8 mouse cellular contexts compared by ENCODE assay signal in the genomic region with DNA sequence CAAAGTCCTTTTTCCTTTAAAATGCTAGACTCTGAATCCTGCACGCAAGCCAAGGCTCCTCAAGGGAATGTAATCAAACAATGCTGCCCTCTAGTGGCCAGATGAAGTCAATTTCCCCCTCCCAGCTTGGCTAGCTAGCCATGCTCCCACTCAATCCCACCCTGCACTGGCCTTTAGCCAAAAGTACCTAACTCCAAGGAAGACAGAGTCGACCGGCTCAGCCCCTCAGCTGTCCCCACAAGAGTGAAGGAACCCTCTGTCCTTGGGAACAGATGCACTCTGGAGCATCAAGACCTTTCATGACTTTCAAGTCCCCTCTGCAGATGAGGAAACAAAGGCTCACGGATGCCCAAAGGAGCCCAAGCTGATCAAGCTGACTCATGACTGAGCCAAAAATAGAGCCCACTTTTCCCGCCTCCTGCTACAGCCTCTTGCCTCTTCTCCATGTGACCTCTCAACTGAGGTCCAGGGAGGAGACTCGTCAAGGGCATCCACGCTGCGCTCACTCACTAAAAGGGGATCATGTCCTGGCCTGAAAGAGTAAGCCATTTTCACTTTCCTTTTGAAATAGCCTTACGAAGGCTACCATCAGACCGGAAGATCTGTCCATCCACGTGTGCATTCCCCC. TPM values are rescaled to one million over a fixed set of nuclear protein-coding genes. Genes with fewer than 3 reads are reported as not detected.
A peak's percentile ranks its signal among the peaks of the same experiment; 100 is the strongest.
DNase-seq lines count a peak whose midpoint lies in the region; ATAC-seq and TF ChIP-seq lines count a peak whose summit lies in the region.

No protein-coding gene starts in this region.

- peak; percentile 82 for TF ChIP-seq CTCF in cerebellum, adult 2 months (IDR thresholded peaks at IDR 0.05; ENCODE audit: borderline replicate concordance, insufficient read depth, low read depth, low read length)

- H3K4me3 ChIP-seq in ES-E14 (ENCODE audit: insufficient read depth in 1 of 2, low read depth in 1 of 2, low read length in 2 of 2, poor library complexity in 1 of 2, severe bottlenecking in 1 of 2) = peak overlapping the region in 1 of 2 experiments; percentile 31; a peak in 1 of 4 replicates
- H3K4me3 ChIP-seq in cerebellum, adult 2 months (replicated peaks; ENCODE audit: insufficient read depth, low read depth, low read length) = no peak overlapping the region
- H3K4me3 ChIP-seq in limb, embryonic 13.5 days = no peak overlapping the region

- DNase-seq in 3134 (ENCODE audit: extremely low read depth, insufficient read length, low spot score) (peak; percentile 24), ES-E14 (ENCODE audit: low read depth, low spot score) (peak; percentile 85)
- DNase-seq in cerebellum, adult 2 months = peak; percentile 79 to 80
- DNase-seq in forelimb bud, embryonic 11.5 days (ENCODE audit: low read depth, low spot score) = peak; percentile 81
- DNase-seq in hindlimb bud, embryonic 11.5 days (ENCODE audit: extremely low spot score, low read depth, low spot score) = peak; percentile 70
- peak; percentile 74 for DNase-seq in thymus, postnatal 0 days (ENCODE audit: low spot score)

- H3K4me2 ChIP-seq in limb, embryonic 13.5 days (replicated peaks) = no peak overlapping the region

- peak; percentile 43; the same call in 1 of the 2 replicates for ATAC-seq in limb, embryonic 13.5 days (ENCODE audit: low FRiP score, low read depth)
- peak; percentile 29; the same call in 1 of the 2 replicates for ATAC-seq in monocyte, adult 5-6 weeks (replicated peaks; ENCODE audit: insufficient number of reproducible peaks, low FRiP score, low TSS enrichment, poor library complexity, severe bottlenecking)

- no peaks in the 10 kb centered on the region for H3K36me3 ChIP-seq in ES-E14 (ENCODE audit: control insufficient read depth, insufficient read depth, low read length, poor library complexity, severe bottlenecking)
- peaks cover 4% of the 10 kb centered on the region; the same call in 1 of the 2 replicates for H3K36me3 ChIP-seq in limb, embryonic 13.5 days

- no peak overlapping the region for H3K27ac ChIP-seq in ES-E14 (ENCODE audit: insufficient read depth, low read depth, low read length, poor library complexity, severe bottlenecking)
- peak overlapping the region; percentile 84; the same call in 1 of the 2 replicates for H3K27ac ChIP-seq in cerebellum, adult 2 months (ENCODE audit: insufficient read depth, low read length)
- H3K27ac ChIP-seq in limb, embryonic 13.5 days = no peak overlapping the region

- H3K9me3 ChIP-seq in ES-E14 (ENCODE audit: control insufficient read depth, insufficient read depth, low read depth, low read length) = no peaks in the 10 kb centered on the region
- H3K9me3 ChIP-seq in limb, embryonic 13.5 days = no peaks in the 10 kb centered on the region

- H3K4me1 ChIP-seq in ES-E14 (ENCODE audit: control insufficient read depth in 2 of 2, insufficient read depth in 2 of 2, low read length in 2 of 2, poor library complexity in 1 of 2) = peaks cover 2 to 7% of the 10 kb centered on the region in 2 experiments; a peak in 3 of 4 replicates
- peaks cover 70% of the 10 kb centered on the region for H3K4me1 ChIP-seq in cerebellum, adult 2 months (ENCODE audit: control insufficient read depth, insufficient read depth, low read length)
- H3K4me1 ChIP-seq in limb, embryonic 13.5 days = peaks cover 9% of the 10 kb centered on the region; the same call in 1 of the 2 replicates

- in situ Hi-C loops in ES-E14 (cut with MboI; ENCODE audit: low sequenced_read_pairs in 2 of 2, unreplicated experiment in 2 of 2) = loop anchor here (5.0 to 10.0 kb wide), 2 partner anchors 213 to 215 kb away; a partner anchor contains a TSS

- TF ChIP-seq POLR2A in cerebellum, adult 2 months (IDR thresholded peaks at IDR 0.05; ENCODE audit: borderline replicate concordance, insufficient read depth, low read length) = no peak

- H3K27me3 ChIP-seq in cerebellum, adult 2 months (ENCODE audit: control insufficient read depth, insufficient read depth, low read length) = no peaks in the 10 kb centered on the region
- H3K27me3 ChIP-seq in limb, embryonic 13.5 days = no peaks in the 10 kb centered on the region

- peak overlapping the region; percentile 24; the same call in 1 of the 2 replicates for H3K9ac ChIP-seq in ES-E14 (ENCODE audit: insufficient read depth, low read depth, low read length, poor library complexity, severe bottlenecking)
- no peak overlapping the region for H3K9ac ChIP-seq in limb, embryonic 13.5 days

- 43% methylated on average over 11 of the region's 11 CpGs for WGBS in cerebellum, adult 2 months
- 59% methylated on average over 11 of the region's 11 CpGs for WGBS in limb, embryonic 13.5 days

TF ChIP-seq in ES-E14, 5 proteins besides CTCF, POLR2A, EP300 and RAD21:
- TF ChIP-seq MAFK (IDR thresholded peaks at IDR 0.05; ENCODE audit: insufficient read depth, low read depth, low read length) = peak; percentile 65
- TF ChIP-seq HCFC1 (IDR thresholded peaks at IDR 0.05; ENCODE audit: borderline replicate concordance, insufficient read depth, low read length) = no peak
- TF ChIP-seq CHD2 (IDR thresholded peaks at IDR 0.05; ENCODE audit: low read depth, low read length) = no peak
- no peak for TF ChIP-seq ZNF384 (IDR thresholded peaks at IDR 0.05; ENCODE audit: low read depth, low read length)

RNA-seq across cellular contexts. Expression of a gene that starts 32.1 kb away (rescaled TPM):
- 5.4 and 5.7 TPM in 2 replicates for total RNA-seq in ES-E14 (2012; rRNA removed)
- polyA plus RNA-seq in cerebellum, adult 2 months (2012; rRNA removed) = 38.7 and 41.1 TPM in 2 replicates
- 13.2 and 14.7 TPM in 2 replicates for polyA plus RNA-seq in limb, embryonic 13.5 days (2015; fragmentation: Nextera tagmentation; extraction: Ambion mirVana)
- total RNA-seq in monocyte, adult 5-6 weeks (2017) = 5.3 to 18.6 TPM (median 16.5 TPM) in 3 replicates
- 11.0 and 11.1 TPM in 2 replicates for polyA plus RNA-seq in thymus, postnatal 0 days (2015; fragmentation: Nextera tagmentation; extraction: Ambion mirVana)

Comparison
In these comparisons a context has a peak if more than half of its experiments do, and no peak if none do; other contexts are left out.
1. DNase-seq: peak in every context shown above with its lines; median percentile 85 in ES-E14; 81 in forelimb bud, embryonic 11.5 days; 80 in cerebellum, adult 2 months; 74 in thymus, postnatal 0 days; 70 in hindlimb bud, embryonic 11.5 days; 24 in 3134.